Mouse (Mus musculus) thymus, adult 2 months (tissue): ENCODE data around the gene Cog4.

Source experiments
- CTCF ChIP-seq: fragments of 200-500 bp; IDR thresholded peaks from 2 replicates; pipeline ENCODE4 v1.5.1; 2012; ENCODE audit warnings: mild to moderate bottlenecking, control low read depth, low read length, moderate library complexity, borderline replicate concordance; ENCODE audit not compliant: control insufficient read depth, poor library complexity, insufficient read depth; ENCODE audit errors: extremely low read depth
- POLR2A ChIP-seq: fragments of 200-500 bp; IDR thresholded peaks from 2 replicates; pipeline ENCODE4 v1.6.1; 2012; ENCODE audit warnings: mild to moderate bottlenecking, low read length, control low read depth, moderate library complexity; ENCODE audit not compliant: control insufficient read depth, poor library complexity, insufficient read depth; ENCODE audit errors: extremely low read depth

GRCm38 (mm10) chr8:110811793-110812192 is 34.6 kb upstream of the Cog4 start:
- TF ChIP-seq CTCF (no peak), POLR2A (no peak)
